Mouse (Mus musculus) stomach, embryonic 15.5 days (tissue): ENCODE results near the gene Vmn1r228. TPM values are rescaled to one million over a fixed set of nuclear protein-coding genes. Genes with fewer than 3 reads are reported as not detected.

Experiments used
- ATAC-seq: fragments of 200-750 bp; cut with Nextera tagmentation; 2 replicates; pipeline ENCODE4 v1.8.0; 2017; ENCODE audit warnings: low read depth, moderate number of reproducible peaks, moderate TSS enrichment; ENCODE audit not compliant: insufficient read depth, low FRiP score
- H3K27ac ChIP-seq: fragments of 300-500 bp; sonication (generic); 2 replicates; pipeline ENCODE4 v1.5.1; 2015; ENCODE audit warnings: mild to moderate bottlenecking, inconsistent platforms
- H3K27me3 ChIP-seq: fragments of 300-500 bp; sonication (generic); replicated peaks from 2 replicates; pipeline ENCODE4 v1.6.1; 2015; ENCODE audit warnings: inconsistent platforms
- H3K36me3 ChIP-seq: fragments of 300-500 bp; sonication (generic); 2 replicates; pipeline ENCODE4 v1.6.1; 2015; ENCODE audit warnings: inconsistent platforms
- H3K4me1 ChIP-seq: fragments of 300-500 bp; sonication (generic); 2 replicates; pipeline ENCODE4 v1.6.1; 2015; ENCODE audit warnings: inconsistent platforms
- H3K4me2 ChIP-seq: fragments of 300-500 bp; sonication (generic); 2 replicates; pipeline ENCODE4 v1.6.1; 2015; ENCODE audit warnings: mild to moderate bottlenecking, inconsistent platforms
- H3K4me3 ChIP-seq: fragments of 300-500 bp; sonication (generic); replicated peaks from 2 replicates; pipeline ENCODE4 v1.5.1; 2015; ENCODE audit warnings: inconsistent platforms
- H3K9ac ChIP-seq: fragments of 300-500 bp; sonication (generic); 2 replicates; pipeline ENCODE4 v1.6.1; 2015; ENCODE audit warnings: inconsistent platforms
- H3K9me3 ChIP-seq: fragments of 300-500 bp; sonication (generic); 2 replicates; pipeline ENCODE4 v1.6.1; 2016; ENCODE audit warnings: inconsistent platforms
- WGBS: fragments of 180-500 bp; shearing (Covaris S2); methylation state at CpG from one replicate; pipeline ENCODE4 v1.1.7; 2015; 5-methylcytosine and 5-hydroxymethylcytosine counted together
- polyA plus RNA-seq: library from polyadenylated mRNA; unstranded; fragments of >200 nt; fragmentation: Nextera tagmentation; extraction: Ambion mirVana; gene quantifications from 2 replicates; pipeline ENCODE4 v1.2.1, GENCODE M21; 2015

Vmn1r228 gene
- not detected in 2 replicates for polyA plus RNA-seq

- Histone ChIP-seq H3K4me1 (no peaks in the 10 kb centered on the region), H3K27me3 (no peaks in the 10 kb centered on the region), H3K36me3 (no peaks in the 10 kb centered on the region), H3K27ac (no peak within 1 kb of the TSS), H3K4me2 (no peak within 1 kb of the TSS), H3K9ac (no peak within 1 kb of the TSS), H3K4me3 (no peak within 1 kb of the TSS), H3K9me3 (no peaks in the 10 kb centered on the region)
- no peak for ATAC-seq
These were observed at the start of gene Vmn1r228 for GRCm38 (mm10) chr17:20786057-20786456. Gene Vmn1r228, minus strand, starts transcription at chr17:20786157.

GRCm38 (mm10) chr17:20811255-20811654 is 25.3 kb upstream of the Vmn1r228 start, which contains the start of gene Vmn1r229:
Gene Vmn1r229, plus strand, starts transcription at chr17:20811555.
- H3K27ac ChIP-seq = no peak within 1 kb of the TSS
- no peak within 1 kb of the TSS for H3K9ac ChIP-seq
- H3K4me1 ChIP-seq = no peaks in the 10 kb centered on the region
- no peak within 1 kb of the TSS for H3K4me3 ChIP-seq
- no peak for ATAC-seq
- 55% methylated on average over 1 of the region's 1 CpGs for WGBS
- H3K4me2 ChIP-seq = no peak within 1 kb of the TSS
- no peaks in the 10 kb centered on the region for H3K27me3 ChIP-seq
- H3K9me3 ChIP-seq = no peaks in the 10 kb centered on the region
- no peaks in the 10 kb centered on the region for H3K36me3 ChIP-seq

GRCm38 (mm10) chr17:20729543-20729942 is 56.4 kb downstream of the Vmn1r228 start, which contains the start of gene Vmn1r227:
Gene Vmn1r227, plus strand, starts transcription at chr17:20729843.
- no peak within 1 kb of the TSS for H3K4me3 ChIP-seq
- H3K4me1 ChIP-seq = no peaks in the 10 kb centered on the region
- ATAC-seq = no peak
- no peak within 1 kb of the TSS for H3K9ac ChIP-seq
- no peaks in the 10 kb centered on the region for H3K27me3 ChIP-seq
- no peaks in the 10 kb centered on the region for H3K36me3 ChIP-seq
- WGBS = 32% methylated on average over 1 of the region's 1 CpGs
- H3K4me2 ChIP-seq = no peak within 1 kb of the TSS
- no peaks in the 10 kb centered on the region for H3K9me3 ChIP-seq
- no peak within 1 kb of the TSS for H3K27ac ChIP-seq

Other genes with a start within 250 kb of the Vmn1r228 start
- not detected in 2 replicates for gene Vmn2r109, start 221.4 kb downstream of the Vmn1r228 start, polyA plus RNA-seq
- gene Vmn2r110, start 189.7 kb downstream of the Vmn1r228 start, polyA plus RNA-seq = 0.03 TPM in 2 replicates
- not detected in 2 replicates for gene Fpr-rs3, start 161.3 kb downstream of the Vmn1r228 start, polyA plus RNA-seq
- not detected in 2 replicates for gene Vmn1r226, start 103.3 kb downstream of the Vmn1r228 start, polyA plus RNA-seq
- not detected in 2 replicates for gene Vmn1r227, start 56.3 kb downstream of the Vmn1r228 start, polyA plus RNA-seq
- not detected in 2 replicates for gene Vmn1r229, start 25.4 kb upstream of the Vmn1r228 start, polyA plus RNA-seq
- not detected in 2 replicates for gene Vmn1r230, start 54.3 kb upstream of the Vmn1r228 start, polyA plus RNA-seq
- not detected in 2 replicates for gene Vmn1r231, start 118.9 kb upstream of the Vmn1r228 start, polyA plus RNA-seq
- gene Vmn1r232, start 133.6 kb upstream of the Vmn1r228 start, polyA plus RNA-seq = not detected in 2 replicates
- 338 and 357 TPM in 2 replicates for gene Ppp2r1a, start 159.2 kb upstream of the Vmn1r228 start, polyA plus RNA-seq
- gene Vmn1r233, start 210.3 kb upstream of the Vmn1r228 start, polyA plus RNA-seq = not detected in 2 replicates
- 12.8 and 13.3 TPM in 2 replicates for gene Zfp160, start 222.7 kb upstream of the Vmn1r228 start, polyA plus RNA-seq